Mouse (Mus musculus): ENCODE measurements around the gene Prcd. TPM values are rescaled to one million over a fixed set of nuclear protein-coding genes. Genes with fewer than 3 reads are reported as not detected.

The Prcd gene
- 1 to 10 TPM; 1.0 to 5.5 TPM for polyA plus RNA-seq (2012; fragmentation: generic; extraction: Trizol)

DNA sequence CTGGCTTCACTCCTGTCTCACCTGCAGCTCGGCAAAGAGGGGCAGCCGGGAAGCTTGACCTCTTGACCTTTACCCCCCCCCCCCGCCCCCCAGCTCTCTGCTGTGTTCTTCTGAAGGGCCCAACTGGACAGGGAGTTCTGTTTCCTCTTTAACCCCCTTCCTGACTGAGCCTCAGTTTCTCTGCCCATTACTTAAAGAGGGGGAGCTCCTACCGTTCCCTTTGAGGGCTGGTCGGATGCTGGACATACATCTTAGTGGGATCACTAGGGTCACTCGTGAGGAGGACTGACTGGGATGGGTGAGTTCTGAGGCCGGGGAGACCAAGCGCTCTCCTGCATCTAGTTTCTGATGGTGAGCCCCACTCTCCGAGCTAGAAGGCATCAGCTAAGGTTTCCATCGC lies at the start of gene Prcd:
Prcd (plus strand) TSS at position 301 of the 400 bp plus-strand sequence.

DNA sequence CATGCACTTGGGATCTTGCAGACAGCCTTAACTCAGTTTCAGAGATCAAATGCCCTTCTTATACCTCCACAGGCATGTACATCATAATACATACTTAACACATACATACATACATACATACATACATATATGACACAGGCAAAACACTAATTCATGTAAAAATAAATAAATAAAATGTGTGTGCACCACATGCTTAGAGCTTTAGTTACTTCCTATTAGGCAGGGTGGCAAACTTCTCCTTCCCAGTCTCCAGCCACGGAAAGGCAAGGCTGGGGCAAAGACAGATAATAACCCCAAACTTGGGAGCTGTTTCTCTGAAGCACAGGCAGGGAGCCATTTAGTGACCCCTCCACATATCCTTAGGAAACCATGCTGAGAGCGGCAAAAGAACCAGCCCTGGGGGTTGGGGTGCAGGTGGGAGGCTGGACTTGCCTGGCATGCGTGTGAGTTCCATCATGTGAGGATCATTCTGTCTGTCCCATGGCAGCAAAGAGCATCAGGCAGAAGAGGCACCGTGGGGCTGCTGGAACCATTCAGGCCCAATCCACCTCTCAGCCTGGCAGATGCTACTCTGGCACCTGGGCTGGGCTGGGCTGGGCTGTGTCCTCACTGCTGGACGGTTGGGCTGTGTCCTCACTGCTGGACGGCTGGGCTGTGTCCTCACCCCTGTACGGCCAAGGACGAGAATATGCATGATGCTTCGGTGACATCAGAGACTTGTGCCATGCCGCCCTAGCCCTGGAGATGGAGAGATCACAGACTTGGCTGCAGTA lies 26.8 kb upstream of the Prcd start, which contains the start of gene Rhbdf2:
Rhbdf2 (minus strand) TSS at position 721 of the 773 bp plus-strand sequence.

DNA sequence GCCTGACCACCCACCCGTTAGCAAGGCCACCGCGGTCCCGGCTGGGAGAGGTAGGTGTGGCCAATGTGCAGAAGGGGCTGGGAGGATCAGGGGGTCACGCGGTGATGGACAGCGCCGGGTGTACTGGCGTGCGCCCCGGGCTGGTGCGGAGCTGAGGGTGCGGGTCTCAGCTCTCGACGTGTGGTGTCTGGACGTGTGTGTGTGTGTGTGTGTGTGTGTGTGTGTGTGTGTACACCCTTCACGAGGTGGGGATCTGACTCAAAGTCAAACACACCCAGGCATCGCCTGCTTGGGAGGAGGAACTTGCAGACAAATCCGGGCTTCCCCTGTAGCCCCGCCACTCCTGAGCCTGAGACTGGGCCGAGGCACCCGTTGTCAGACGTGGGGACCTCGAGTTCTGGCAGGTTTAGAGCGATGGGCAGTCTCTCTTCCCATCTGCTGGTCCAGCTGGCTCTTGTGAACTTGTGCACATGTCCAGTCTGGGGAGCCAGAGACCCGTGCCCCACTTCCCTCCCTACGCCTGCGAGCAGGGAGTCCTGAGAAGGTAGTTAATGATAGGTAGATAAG lies 1.0 kb downstream of the Prcd start, which contains the start of gene Cygb:
Cygb (minus strand) TSS at position 59 of the 567 bp plus-strand sequence.

Other genes starting within 250 kb of the Prcd start
- 10 to 100 TPM; 15.7 to 17.5 TPM for gene Rnf157, start 240.5 kb upstream of the Prcd start, polyA plus RNA-seq (2012; fragmentation: generic; extraction: Trizol)
- 100 to 1,000 TPM in 1 of 2 experiments, 10 to 100 TPM in 1; 99.5 to 182 TPM for gene Ubald2, start 219.4 kb upstream of the Prcd start, polyA plus RNA-seq (2012; fragmentation: generic; extraction: Trizol)
- gene Qrich2, start 187.3 kb upstream of the Prcd start, polyA plus RNA-seq (2012; fragmentation: generic; extraction: Trizol): under 1 TPM; 0.14 to 0.20 TPM
- 100 to 1,000 TPM; 143 to 168 TPM for gene Prpsap1, start 159.3 kb upstream of the Prcd start, polyA plus RNA-seq (2012; fragmentation: generic; extraction: Trizol)
- gene Sphk1, start 122.6 kb upstream of the Prcd start, polyA plus RNA-seq (2012; fragmentation: generic; extraction: Trizol): 10 to 100 TPM; 12.5 to 85.8 TPM
- gene Ube2o, start 72.1 kb upstream of the Prcd start, polyA plus RNA-seq (2012; fragmentation: generic; extraction: Trizol): 10 to 100 TPM; 21.4 to 41.1 TPM
- gene Aanat, start 67.1 kb upstream of the Prcd start, polyA plus RNA-seq (2012; fragmentation: generic; extraction: Trizol): under 1 TPM in 1 of 2 experiments, not detected in 1; 0.11 TPM
- gene Rhbdf2, start 26.5 kb upstream of the Prcd start, polyA plus RNA-seq (2012; fragmentation: generic; extraction: Trizol): under 1 TPM in 1 of 2 experiments, not detected in 1; 0.01 TPM
- gene Cygb, start 779 bp downstream of the Prcd start, polyA plus RNA-seq (2012; fragmentation: generic; extraction: Trizol): under 1 TPM; 0.05 to 0.48 TPM
- not detected for gene St6galnac1, start 122.0 kb downstream of the Prcd start, polyA plus RNA-seq (2012; fragmentation: generic; extraction: Trizol)
- 100 to 1,000 TPM in 1 of 2 experiments, 10 to 100 TPM in 1; 58.8 to 129 TPM for gene Mxra7, start 174.5 kb downstream of the Prcd start, polyA plus RNA-seq (2012; fragmentation: generic; extraction: Trizol)
- gene Mettl23, start 189.7 kb downstream of the Prcd start, polyA plus RNA-seq (2012; fragmentation: generic; extraction: Trizol): 10 to 100 TPM; 25.9 to 56.2 TPM
- 10 to 100 TPM; 51.3 to 52.1 TPM for gene Jmjd6, start 189.9 kb downstream of the Prcd start, polyA plus RNA-seq (2012; fragmentation: generic; extraction: Trizol)
- 10 to 100 TPM; 18.8 to 39.9 TPM for gene Mfsd11, start 198.9 kb downstream of the Prcd start, polyA plus RNA-seq (2012; fragmentation: generic; extraction: Trizol)
- gene Srsf2, start 199.6 kb downstream of the Prcd start, polyA plus RNA-seq (2012; fragmentation: generic; extraction: Trizol): 100 to 1,000 TPM; 133 to 151 TPM